Mouse (Mus musculus): ENCODE measurements around the gene Hnf1a. TPM values are rescaled to one million over a fixed set of nuclear protein-coding genes. Genes with fewer than 3 reads are reported as not detected.

The Hnf1a gene
- polyA plus RNA-seq, 1 experiment = 0.04 TPM

GRCm38 (mm10) chr5:114978473-114978872 is 7.6 kb upstream of the Hnf1a start:
- Histone ChIP-seq H3ac (ENCODE audit: control insufficient read depth, insufficient read length, low read depth) (no peak overlapping the region), H3K27me3 (ENCODE audit: control insufficient read depth, insufficient read depth, insufficient read length) (no peaks in the 10 kb centered on the region), H3K4me3 (ENCODE audit: insufficient read depth, poor library complexity, severe bottlenecking) (no peak overlapping the region), H3K36me3 (ENCODE audit: control insufficient read depth, insufficient read depth) (no peaks in the 10 kb centered on the region), H3K79me2 (ENCODE audit: control insufficient read depth, insufficient read depth) (no peaks in the 10 kb centered on the region), H3K79me3 (ENCODE audit: low read depth) (no peaks in the 10 kb centered on the region)
- no peak for TF ChIP-seq MYOG (IDR thresholded peaks at IDR 0.05; ENCODE audit: control insufficient read depth, extremely low read depth, insufficient read length)
- no peak for TF ChIP-seq FOSL1 (IDR thresholded peaks at IDR 0.05; ENCODE audit: insufficient read depth, low read length, poor library complexity, severe bottlenecking)
- TF ChIP-seq MYOD1 (IDR thresholded peaks at IDR 0.05; ENCODE audit: control insufficient read depth, insufficient read length, low read depth) = no peak
- no peak for TF ChIP-seq USF1 (IDR thresholded peaks at IDR 0.05; ENCODE audit: low read depth)
- no peak for TF ChIP-seq MAX (IDR thresholded peaks at IDR 0.05)
- TF ChIP-seq CEBPB (IDR thresholded peaks at IDR 0.05; ENCODE audit: low read depth) = no peak
- TF ChIP-seq CTCF (IDR thresholded peaks at IDR 0.05; ENCODE audit: control insufficient read depth, insufficient read depth, insufficient read length) = no peak

DNA sequence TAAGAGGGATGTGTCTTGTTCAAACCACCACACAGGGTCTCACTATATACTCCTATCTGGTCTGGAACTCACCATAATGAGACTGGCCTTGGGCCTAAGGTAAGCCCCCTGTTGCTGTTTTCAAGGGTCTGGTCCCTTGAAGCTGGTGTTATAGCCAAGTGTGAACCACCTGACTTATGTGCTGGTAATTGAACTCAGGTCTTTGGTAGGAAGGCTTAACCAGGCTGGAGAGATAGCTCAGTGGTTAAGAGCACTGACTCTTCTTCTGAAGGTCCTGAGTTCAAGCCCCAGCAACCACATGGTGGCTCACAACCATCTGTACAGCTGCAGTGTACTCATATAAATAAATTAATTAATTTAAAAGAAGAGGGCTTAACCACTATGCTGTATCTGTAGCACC is 6.0 kb upstream of the Hnf1a start:
- no peaks in the 10 kb centered on the region for H3K36me3 ChIP-seq (ENCODE audit: control insufficient read depth, insufficient read depth)
- H3K4me3 ChIP-seq (ENCODE audit: insufficient read depth, poor library complexity, severe bottlenecking) = no peak overlapping the region
- TF ChIP-seq MYOD1 (IDR thresholded peaks at IDR 0.05; ENCODE audit: control insufficient read depth, insufficient read length, low read depth) = no peak
- no peak for TF ChIP-seq MAX (IDR thresholded peaks at IDR 0.05)
- no peak for TF ChIP-seq CTCF (IDR thresholded peaks at IDR 0.05; ENCODE audit: control insufficient read depth, insufficient read depth, insufficient read length)
- TF ChIP-seq CEBPB (IDR thresholded peaks at IDR 0.05; ENCODE audit: low read depth) = no peak
- TF ChIP-seq FOSL1 (IDR thresholded peaks at IDR 0.05; ENCODE audit: insufficient read depth, low read length, poor library complexity, severe bottlenecking) = no peak
- TF ChIP-seq USF1 (IDR thresholded peaks at IDR 0.05; ENCODE audit: low read depth) = no peak
- TF ChIP-seq MYOG (IDR thresholded peaks at IDR 0.05; ENCODE audit: control insufficient read depth, extremely low read depth, insufficient read length) = no peak
- no peaks in the 10 kb centered on the region for H3K79me2 ChIP-seq (ENCODE audit: control insufficient read depth, insufficient read depth)
- no peaks in the 10 kb centered on the region for H3K79me3 ChIP-seq (ENCODE audit: low read depth)
- H3K27me3 ChIP-seq (ENCODE audit: control insufficient read depth, insufficient read depth, insufficient read length) = no peaks in the 10 kb centered on the region
- no peak overlapping the region for H3ac ChIP-seq (ENCODE audit: control insufficient read depth, insufficient read length, low read depth)

GRCm38 (mm10) chr5:114973131-114973530 is 2.2 kb upstream of the Hnf1a start:
- Histone ChIP-seq H3K27me3 (ENCODE audit: control insufficient read depth, insufficient read depth, insufficient read length) (peaks cover 26% of the 10 kb centered on the region), H3ac (ENCODE audit: control insufficient read depth, insufficient read length, low read depth) (no peak overlapping the region), H3K79me2 (ENCODE audit: control insufficient read depth, insufficient read depth) (no peaks in the 10 kb centered on the region), H3K79me3 (ENCODE audit: low read depth) (no peaks in the 10 kb centered on the region), H3K4me3 (ENCODE audit: insufficient read depth, poor library complexity, severe bottlenecking) (no peak overlapping the region), H3K36me3 (ENCODE audit: control insufficient read depth, insufficient read depth) (no peaks in the 10 kb centered on the region)
- TF ChIP-seq MAX (IDR thresholded peaks at IDR 0.05) = no peak
- no peak for TF ChIP-seq CEBPB (IDR thresholded peaks at IDR 0.05; ENCODE audit: low read depth)
- TF ChIP-seq FOSL1 (IDR thresholded peaks at IDR 0.05; ENCODE audit: insufficient read depth, low read length, poor library complexity, severe bottlenecking) = no peak
- TF ChIP-seq MYOG (IDR thresholded peaks at IDR 0.05; ENCODE audit: control insufficient read depth, extremely low read depth, insufficient read length) = no peak
- TF ChIP-seq MYOD1 (IDR thresholded peaks at IDR 0.05; ENCODE audit: control insufficient read depth, insufficient read length, low read depth) = no peak

GRCm38 (mm10) chr5:114972201-114972600 is 1.3 kb upstream of the Hnf1a start:
- H3K36me3 ChIP-seq (ENCODE audit: control insufficient read depth, insufficient read depth) = no peaks in the 10 kb centered on the region
- H3ac ChIP-seq (ENCODE audit: control insufficient read depth, insufficient read length, low read depth) = no peak overlapping the region
- no peaks in the 10 kb centered on the region for H3K79me3 ChIP-seq (ENCODE audit: low read depth)
- no peaks in the 10 kb centered on the region for H3K79me2 ChIP-seq (ENCODE audit: control insufficient read depth, insufficient read depth)
- H3K4me3 ChIP-seq (ENCODE audit: insufficient read depth, poor library complexity, severe bottlenecking) = no peak overlapping the region
- TF ChIP-seq CEBPB (IDR thresholded peaks at IDR 0.05; ENCODE audit: low read depth) (no peak), CTCF (IDR thresholded peaks at IDR 0.05; ENCODE audit: control insufficient read depth, insufficient read depth, insufficient read length) (no peak), USF1 (IDR thresholded peaks at IDR 0.05; ENCODE audit: low read depth) (no peak), MYOD1 (IDR thresholded peaks at IDR 0.05; ENCODE audit: control insufficient read depth, insufficient read length, low read depth) (no peak), FOSL1 (IDR thresholded peaks at IDR 0.05; ENCODE audit: insufficient read depth, low read length, poor library complexity, severe bottlenecking) (no peak), MAX (IDR thresholded peaks at IDR 0.05) (no peak), MYOG (IDR thresholded peaks at IDR 0.05; ENCODE audit: control insufficient read depth, extremely low read depth, insufficient read length) (no peak)
- H3K27me3 ChIP-seq (ENCODE audit: control insufficient read depth, insufficient read depth, insufficient read length) = peaks cover 34% of the 10 kb centered on the region

DNA sequence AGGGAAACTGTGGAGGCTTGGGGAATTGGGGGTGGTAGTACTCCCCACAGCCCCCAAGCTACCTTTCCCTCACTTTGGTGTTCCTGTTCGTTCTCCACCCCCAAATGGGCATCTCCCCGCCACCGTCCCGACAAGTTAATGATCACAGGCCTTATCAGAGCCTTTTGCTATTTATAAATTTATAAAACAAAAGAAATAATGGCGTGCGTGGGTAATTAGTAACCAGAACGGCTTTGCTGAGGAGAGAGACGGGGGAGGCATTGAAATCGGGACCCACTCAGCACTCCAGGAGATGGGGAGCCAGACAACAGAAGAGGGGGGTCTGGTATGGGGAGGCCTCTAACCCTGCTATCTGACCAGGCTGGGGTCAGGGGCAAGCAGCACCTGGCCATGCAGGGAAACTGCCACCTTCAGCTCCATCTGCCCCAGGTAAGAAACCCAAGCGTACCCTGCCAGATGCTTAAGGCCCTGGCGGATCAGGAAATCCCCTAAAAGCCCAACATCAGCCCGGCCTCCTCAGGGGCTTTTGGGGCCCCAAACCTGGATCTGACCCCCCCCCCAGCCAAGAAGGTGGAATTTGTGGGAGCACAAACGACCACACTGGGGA is 1.2 kb downstream of the Hnf1a start:
- H3K36me3 ChIP-seq (ENCODE audit: control insufficient read depth, insufficient read depth) = no peaks in the 10 kb centered on the region
- H3K27me3 ChIP-seq (ENCODE audit: control insufficient read depth, insufficient read depth, insufficient read length) = peaks cover 46% of the 10 kb centered on the region
- H3K79me2 ChIP-seq (ENCODE audit: control insufficient read depth, insufficient read depth) = no peaks in the 10 kb centered on the region
- H3ac ChIP-seq (ENCODE audit: control insufficient read depth, insufficient read length, low read depth) = no peak overlapping the region
- TF ChIP-seq CTCF (IDR thresholded peaks at IDR 0.05; ENCODE audit: control insufficient read depth, insufficient read depth, insufficient read length) = no peak
- TF ChIP-seq CEBPB (IDR thresholded peaks at IDR 0.05; ENCODE audit: low read depth) = no peak
- no peak for TF ChIP-seq FOSL1 (IDR thresholded peaks at IDR 0.05; ENCODE audit: insufficient read depth, low read length, poor library complexity, severe bottlenecking)
- no peak for TF ChIP-seq USF1 (IDR thresholded peaks at IDR 0.05; ENCODE audit: low read depth)
- no peak for TF ChIP-seq MYOG (IDR thresholded peaks at IDR 0.05; ENCODE audit: control insufficient read depth, extremely low read depth, insufficient read length)
- no peak for TF ChIP-seq MYOD1 (IDR thresholded peaks at IDR 0.05; ENCODE audit: control insufficient read depth, insufficient read length, low read depth)
- no peak for TF ChIP-seq MAX (IDR thresholded peaks at IDR 0.05)
- no peaks in the 10 kb centered on the region for H3K79me3 ChIP-seq (ENCODE audit: low read depth)
- H3K4me3 ChIP-seq (ENCODE audit: insufficient read depth, poor library complexity, severe bottlenecking) = no peak overlapping the region

GRCm38 (mm10) chr5:114969064-114969463 is 1.8 kb downstream of the Hnf1a start:
- TF ChIP-seq CTCF (IDR thresholded peaks at IDR 0.05; ENCODE audit: control insufficient read depth, insufficient read depth, insufficient read length) = no peak
- TF ChIP-seq MAX (IDR thresholded peaks at IDR 0.05) = no peak
- TF ChIP-seq FOSL1 (IDR thresholded peaks at IDR 0.05; ENCODE audit: insufficient read depth, low read length, poor library complexity, severe bottlenecking) = no peak
- no peak for TF ChIP-seq USF1 (IDR thresholded peaks at IDR 0.05; ENCODE audit: low read depth)
- no peak for TF ChIP-seq CEBPB (IDR thresholded peaks at IDR 0.05; ENCODE audit: low read depth)
- TF ChIP-seq MYOG (IDR thresholded peaks at IDR 0.05; ENCODE audit: control insufficient read depth, extremely low read depth, insufficient read length) = no peak
- no peak for TF ChIP-seq MYOD1 (IDR thresholded peaks at IDR 0.05; ENCODE audit: control insufficient read depth, insufficient read length, low read depth)
- Histone ChIP-seq H3K36me3 (ENCODE audit: control insufficient read depth, insufficient read depth) (no peaks in the 10 kb centered on the region), H3K27me3 (ENCODE audit: control insufficient read depth, insufficient read depth, insufficient read length) (peaks cover 48% of the 10 kb centered on the region), H3ac (ENCODE audit: control insufficient read depth, insufficient read length, low read depth) (no peak overlapping the region), H3K4me3 (ENCODE audit: insufficient read depth, poor library complexity, severe bottlenecking) (no peak overlapping the region), H3K79me2 (ENCODE audit: control insufficient read depth, insufficient read depth) (no peaks in the 10 kb centered on the region), H3K79me3 (ENCODE audit: low read depth) (no peaks in the 10 kb centered on the region)

Measured in C2C12 (cell line).